Mouse (Mus musculus): ENCODE results near the gene Dnajc3. TPM values are rescaled to one million over a fixed set of nuclear protein-coding genes. Genes with fewer than 3 reads are reported as not detected.

The Dnajc3 gene
- total and polyA plus RNA-seq, 3 experiments = 12.7 to 18.5 TPM; not detected in 1

GRCm38 (mm10) chr14:118986653-118987522 is 49.1 kb downstream of the Dnajc3 start:
- no peak overlapping the region for H3K9ac ChIP-seq (ENCODE audit: control insufficient read depth, low read depth, low read length, poor library complexity, severe bottlenecking)
- no peaks in the 10 kb centered on the region for H3K36me3 ChIP-seq (ENCODE audit: control insufficient read depth in 1 of 2, insufficient read depth in 2 of 2, low read length in 2 of 2)
- H3K27me3 ChIP-seq (ENCODE audit: control insufficient read depth in 1 of 2, insufficient read depth in 2 of 2, low read length in 2 of 2) = no peaks in the 10 kb centered on the region
- peak; percentile 72 for DNase-seq (ENCODE audit: low read depth, low spot score)
- no peak overlapping the region for H3K27ac ChIP-seq (ENCODE audit: control insufficient read depth, low read depth, low read length)
- H3K4me3 ChIP-seq (ENCODE audit: control insufficient read depth in 1 of 2, insufficient read depth in 1 of 2, low read depth in 2 of 2, low read length in 2 of 2) = no peak overlapping the region; a peak in 1 of 4 replicates
- no peaks in the 10 kb centered on the region for H3K79me2 ChIP-seq (ENCODE audit: control insufficient read depth, insufficient read depth, low read length, poor library complexity)
- H3K4me1 ChIP-seq (ENCODE audit: control insufficient read depth in 1 of 2, insufficient read depth in 2 of 2, low read length in 2 of 2) = peaks cover 0 to 2% of the 10 kb centered on the region in 2 experiments; a peak in 1 of 4 replicates
- no peaks in the 10 kb centered on the region for H3K9me3 ChIP-seq (replicated peaks; ENCODE audit: insufficient read depth, low read length)
- no peak for TF ChIP-seq ZNF384 (IDR thresholded peaks at IDR 0.05; ENCODE audit: low read depth, low read length)
- no peak for TF ChIP-seq USF1 (IDR thresholded peaks at IDR 0.05; ENCODE audit: low read depth, low read length)
- TF ChIP-seq POLR2AphosphoS5 (IDR thresholded peaks at IDR 0.05; ENCODE audit: borderline replicate concordance, low read depth, low read length) = no peak
- TF ChIP-seq MAZ (IDR thresholded peaks at IDR 0.05; ENCODE audit: low read depth, low read length) = no peak
- no peak for TF ChIP-seq CHD2 (IDR thresholded peaks at IDR 0.05; ENCODE audit: low read length)
- TF ChIP-seq SIN3A (IDR thresholded peaks at IDR 0.05; ENCODE audit: low read length) = peak; percentile 24; the same call in 1 of the 2 replicates
- TF ChIP-seq NRF1 (IDR thresholded peaks at IDR 0.05; ENCODE audit: insufficient read depth, low read depth, low read length, poor library complexity, severe bottlenecking) = no peak
- no peak for TF ChIP-seq MYB (IDR thresholded peaks at IDR 0.05; ENCODE audit: low read depth, low read length)
- no peak for TF ChIP-seq RCOR1 (IDR thresholded peaks at IDR 0.05; ENCODE audit: low read depth, low read length)
- peak; percentile 53 to 67 (median 62) for TF ChIP-seq CTCF (IDR thresholded peaks at IDR 0.05 in 2 of 3, conservative IDR thresholded peaks at IDR 0.05 in 1 of 3; ENCODE audit: control insufficient read depth in 1 of 3, insufficient read depth in 1 of 3, low read depth in 2 of 3, low read length in 3 of 3, poor library complexity in 1 of 3, severe bottlenecking in 1 of 3)
- no peak for TF ChIP-seq KAT2A (conservative IDR thresholded peaks at IDR 0.05; ENCODE audit: low read depth, low read length)
- no peak for TF ChIP-seq CHD1 (IDR thresholded peaks at IDR 0.05; ENCODE audit: low read depth, low read length)
- TF ChIP-seq MYC (IDR thresholded peaks at IDR 0.05; ENCODE audit: low read depth, low read length) = 0 out of 2 replicates have a peak, but pooled peaks have one; percentile 29
- no peak for TF ChIP-seq USF2 (IDR thresholded peaks at IDR 0.05; ENCODE audit: borderline replicate concordance in 1 of 2, insufficient read depth in 1 of 2, low read depth in 1 of 2, low read length in 2 of 2)
- no peak for TF ChIP-seq ZMIZ1 (IDR thresholded peaks at IDR 0.05; ENCODE audit: low read depth, low read length)
- no peak for TF ChIP-seq EP300 (IDR thresholded peaks at IDR 0.05; ENCODE audit: low read depth in 1 of 2, low read length in 2 of 2)
- TF ChIP-seq E2F4 (IDR thresholded peaks at IDR 0.05; ENCODE audit: borderline replicate concordance, low read depth, low read length) = no peak
- 0 out of 2 replicates have a peak, but pooled peaks have one; percentile 56 for TF ChIP-seq MAX (IDR thresholded peaks at IDR 0.05; ENCODE audit: low read length)
- no peak for TF ChIP-seq ZKSCAN1 (IDR thresholded peaks at IDR 0.05; ENCODE audit: low read depth, low read length)
- no peak for TF ChIP-seq POLR2A (IDR thresholded peaks at IDR 0.05; ENCODE audit: control insufficient read depth in 1 of 2, insufficient read depth in 1 of 2, low read depth in 1 of 2, low read length in 2 of 2, poor library complexity in 1 of 2)
- TF ChIP-seq GATA1 (IDR thresholded peaks at IDR 0.05; ENCODE audit: low read depth, low read length) = no peak
- no peak for TF ChIP-seq TCF12 (IDR thresholded peaks at IDR 0.05; ENCODE audit: low read depth, low read length)
- no peak for TF ChIP-seq TAL1 (IDR thresholded peaks at IDR 0.05; ENCODE audit: low read length)
- peak; percentile 51 for TF ChIP-seq RAD21 (IDR thresholded peaks at IDR 0.05; ENCODE audit: low read depth, low read length)
- TF ChIP-seq JUND (IDR thresholded peaks at IDR 0.05; ENCODE audit: low read depth, low read length) = no peak
- peak; percentile 44 for TF ChIP-seq MXI1 (IDR thresholded peaks at IDR 0.05; ENCODE audit: low read depth, low read length)
- no peak for TF ChIP-seq POLR2AphosphoS2 (IDR thresholded peaks at IDR 0.05; ENCODE audit: low read length)
- peak; percentile 27; the same call in 1 of the 2 replicates for TF ChIP-seq ZC3H11A (IDR thresholded peaks at IDR 0.05; ENCODE audit: low read depth, low read length)
- TF ChIP-seq TBP (IDR thresholded peaks at IDR 0.05; ENCODE audit: low read depth, low read length) = no peak
- TF ChIP-seq BHLHE40 (IDR thresholded peaks at IDR 0.05; ENCODE audit: borderline replicate concordance, low read depth, low read length) = no peak
- TF ChIP-seq GABPA (IDR thresholded peaks at IDR 0.05; ENCODE audit: low read depth, low read length) = no peak
- no peak for TF ChIP-seq ETS1 (IDR thresholded peaks at IDR 0.05; ENCODE audit: low read depth, low read length)
- no peak for TF ChIP-seq UBTF (IDR thresholded peaks at IDR 0.05; ENCODE audit: borderline replicate concordance, insufficient read depth, low read depth, low read length)
- no peak for TF ChIP-seq ELF1 (IDR thresholded peaks at IDR 0.05; ENCODE audit: low read depth, low read length)
- TF ChIP-seq MEF2A (IDR thresholded peaks at IDR 0.05; ENCODE audit: extremely low read depth, insufficient replicate concordance, low read depth, low read length, poor library complexity, severe bottlenecking) = no peak
- peak; percentile 60 for TF ChIP-seq SMC3 (IDR thresholded peaks at IDR 0.05; ENCODE audit: low read depth, low read length)
